In genomic region chr15:79245321-79245720, GRCm38 (mm10) we compare ENCODE assay signal across 24 mouse cellular contexts. TPM values are rescaled to one million over a fixed set of nuclear protein-coding genes. Genes with fewer than 3 reads are reported as not detected.
DNase-seq lines count a peak whose midpoint lies in the region; ATAC-seq and TF ChIP-seq lines count a peak whose summit lies in the region.
"Had no signal": no experiment of that assay in that cellular context is flagged by ENCODE, and none has a peak within 500 bp of the region (broad histone marks: within the 10 kb centered on the region; RNA-seq: fewer than 3 reads in every experiment).

No protein-coding gene starts in this region.

- DNase-seq in forebrain, embryonic 10.5 days (ENCODE audit: extremely low spot score, low spot score): no peak
- no peak for DNase-seq in heart, adult 18-20 months
- DNase-seq in hindbrain, embryonic 10.5 days (ENCODE audit: low spot score): no peak
- no peak for DNase-seq in lung, adult 2 months
- DNase-seq: adrenal gland, postnatal 36 days; B cell, adult 2 months; cerebellum, adult 11 months; cerebellum, adult 8-10 months; cerebellum, postnatal 14 days; embryo, embryonic 11 days; gastrocnemius, postnatal 14 days; kidney, adult 9 months had no signal

- TF ChIP-seq CTCF in lung, adult 2 months (IDR thresholded peaks at IDR 0.05; ENCODE audit: insufficient read depth, low read length): no peak

- no peak overlapping the region for H3K4me3 ChIP-seq in forebrain, embryonic 10.5 days
- H3K4me3 ChIP-seq in forebrain, embryonic 12.5 days (replicated peaks): no peak overlapping the region
- no peak overlapping the region for H3K4me3 ChIP-seq in heart, embryonic 13.5 days
- no peak overlapping the region for H3K4me3 ChIP-seq in hindbrain, embryonic 10.5 days
- no peak overlapping the region for H3K4me3 ChIP-seq in hindbrain, embryonic 16.5 days (ENCODE audit: low read length)
- no peak overlapping the region for H3K4me3 ChIP-seq in myocyte
- H3K4me3 ChIP-seq in lung, adult 2 months (replicated peaks; ENCODE audit: extremely low read depth, low read depth, low read length): no peak overlapping the region
- H3K4me3 ChIP-seq: embryonic facial prominence, embryonic 12.5 days had no signal

- H3K4me1 ChIP-seq in forebrain, embryonic 10.5 days: peaks cover 18% of the 10 kb centered on the region
- peaks cover 6% of the 10 kb centered on the region; the same call in 1 of the 2 replicates for H3K4me1 ChIP-seq in forebrain, embryonic 12.5 days
- peaks cover 27% of the 10 kb centered on the region for H3K4me1 ChIP-seq in heart, embryonic 13.5 days
- peaks cover 24% of the 10 kb centered on the region for H3K4me1 ChIP-seq in hindbrain, embryonic 10.5 days (replicated peaks)
- peaks cover 12% of the 10 kb centered on the region for H3K4me1 ChIP-seq in hindbrain, embryonic 16.5 days (ENCODE audit: control insufficient read depth, insufficient read depth, low read depth, low read length)
- H3K4me1 ChIP-seq in lung, adult 2 months (ENCODE audit: control insufficient read depth, insufficient read depth, low read length): 0 out of 2 replicates have a peak, but pooled peaks cover 2% of the 10 kb centered on the region
- H3K4me1 ChIP-seq: embryonic facial prominence, embryonic 12.5 days had no signal

- H3ac ChIP-seq in myocyte (ENCODE audit: control insufficient read depth, insufficient read length): no peak overlapping the region

- H3K9ac ChIP-seq in forebrain, embryonic 12.5 days: no peak overlapping the region
- H3K9ac ChIP-seq in heart, embryonic 13.5 days: no peak overlapping the region
- no peak overlapping the region for H3K9ac ChIP-seq in hindbrain, embryonic 16.5 days (ENCODE audit: low read depth, low read length)

- 0 out of 2 replicates have a peak overlapping the region, but pooled peaks have one; percentile 20 for H3K27ac ChIP-seq in forebrain, embryonic 10.5 days
- H3K27ac ChIP-seq in forebrain, embryonic 12.5 days: no peak overlapping the region
- peak overlapping the region; percentile 94; the same call in 1 of the 2 replicates for H3K27ac ChIP-seq in heart, embryonic 13.5 days (replicated peaks)
- H3K27ac ChIP-seq in hindbrain, embryonic 10.5 days: peak overlapping the region; percentile 64; the same call in 1 of the 2 replicates
- no peak overlapping the region for H3K27ac ChIP-seq in hindbrain, embryonic 16.5 days (ENCODE audit: low read depth, low read length)
- H3K27ac ChIP-seq: embryonic facial prominence, embryonic 12.5 days; hindbrain, postnatal 0 days had no signal

- peaks cover 83% of the 10 kb centered on the region for H3K36me3 ChIP-seq in forebrain, embryonic 10.5 days (replicated peaks)
- peaks cover 67% of the 10 kb centered on the region for H3K36me3 ChIP-seq in forebrain, embryonic 12.5 days (replicated peaks)
- peaks cover 72% of the 10 kb centered on the region for H3K36me3 ChIP-seq in heart, embryonic 13.5 days
- peaks cover 85% of the 10 kb centered on the region for H3K36me3 ChIP-seq in hindbrain, embryonic 10.5 days
- peaks cover 28% of the 10 kb centered on the region for H3K36me3 ChIP-seq in hindbrain, embryonic 16.5 days (ENCODE audit: control insufficient read depth, insufficient read depth, low read length)
- no peaks in the 10 kb centered on the region for H3K36me3 ChIP-seq in myocyte (ENCODE audit: control insufficient read depth, insufficient read depth)

- no peak for TF ChIP-seq POLR2A in myocyte (IDR thresholded peaks at IDR 0.05; ENCODE audit: insufficient read length, low read depth)
- TF ChIP-seq POLR2A in lung, adult 2 months (IDR thresholded peaks at IDR 0.05; ENCODE audit: borderline replicate concordance, extremely low read depth, low read depth, low read length): no peak

- H3K9me3 ChIP-seq in forebrain, embryonic 10.5 days: no peaks in the 10 kb centered on the region
- H3K9me3 ChIP-seq in forebrain, embryonic 12.5 days: no peaks in the 10 kb centered on the region
- H3K9me3 ChIP-seq in heart, embryonic 13.5 days: no peaks in the 10 kb centered on the region
- H3K9me3 ChIP-seq in hindbrain, embryonic 10.5 days: no peaks in the 10 kb centered on the region
- H3K9me3 ChIP-seq in hindbrain, embryonic 16.5 days (ENCODE audit: control insufficient read depth, low read length): no peaks in the 10 kb centered on the region
- H3K9me3 ChIP-seq: embryonic facial prominence, embryonic 12.5 days had no signal

- peaks cover 17% of the 10 kb centered on the region for H3K27me3 ChIP-seq in forebrain, embryonic 10.5 days (ENCODE audit: poor library complexity, severe bottlenecking)
- H3K27me3 ChIP-seq in forebrain, embryonic 12.5 days: peaks cover 2% of the 10 kb centered on the region; the same call in 1 of the 2 replicates
- H3K27me3 ChIP-seq in heart, embryonic 13.5 days (replicated peaks): 0 out of 2 replicates have a peak, but pooled peaks cover 3% of the 10 kb centered on the region
- H3K27me3 ChIP-seq in hindbrain, embryonic 10.5 days (ENCODE audit: insufficient read depth, poor library complexity, severe bottlenecking): peaks cover 16% of the 10 kb centered on the region; the same call in 1 of the 2 replicates
- no peaks in the 10 kb centered on the region for H3K27me3 ChIP-seq in hindbrain, embryonic 16.5 days (replicated peaks; ENCODE audit: control insufficient read depth, insufficient read depth, low read length)
- H3K27me3 ChIP-seq in myocyte (ENCODE audit: control insufficient read depth, insufficient read depth, insufficient read length): no peaks in the 10 kb centered on the region
- H3K27me3 ChIP-seq: embryonic facial prominence, embryonic 12.5 days had no signal

- ATAC-seq in forebrain, embryonic 12.5 days (ENCODE audit: low FRiP score): no peak
- no peak for ATAC-seq in heart, embryonic 13.5 days (ENCODE audit: extremely low read depth, insufficient number of reproducible peaks, low FRiP score, low TSS enrichment)
- ATAC-seq in hindbrain, embryonic 16.5 days: no peak
- ATAC-seq: CD4-positive, CD25-positive, alpha-beta regulatory T cell, adult 4 months; forebrain, embryonic 14.5 days; hindbrain, postnatal 0 days had no signal

- no peak overlapping the region for H3K4me2 ChIP-seq in forebrain, embryonic 12.5 days
- no peak overlapping the region for H3K4me2 ChIP-seq in heart, embryonic 13.5 days
- no peak overlapping the region for H3K4me2 ChIP-seq in hindbrain, embryonic 16.5 days (ENCODE audit: low read length)
- H3K4me2 ChIP-seq in myocyte (ENCODE audit: low read depth): peak overlapping the region; percentile 49
- H3K4me2 ChIP-seq: embryonic facial prominence, embryonic 12.5 days had no signal

- WGBS in forebrain, embryonic 10.5 days: 97% methylated on average over 3 of the region's 3 CpGs
- 94% methylated on average over 3 of the region's 3 CpGs for WGBS in forebrain, embryonic 12.5 days
- WGBS in heart, embryonic 13.5 days: 78% methylated on average over 3 of the region's 3 CpGs
- WGBS in hindbrain, embryonic 10.5 days: 92% methylated on average over 3 of the region's 3 CpGs
- WGBS in hindbrain, embryonic 16.5 days: 85% methylated on average over 3 of the region's 3 CpGs
- WGBS in lung, adult 2 months: 74% methylated on average over 3 of the region's 3 CpGs

- H3K79me2 ChIP-seq in myocyte (ENCODE audit: control insufficient read depth, insufficient read depth): no peaks in the 10 kb centered on the region

TF ChIP-seq in myocyte, 11 proteins besides CTCF, POLR2A, EP300 and RAD21 (continues in another document):
- TF ChIP-seq E2F4 (IDR thresholded peaks at IDR 0.05; ENCODE audit: insufficient read depth): no peak

RNA-seq across cellular contexts. Expression of gene Slc16a8, which starts 9.2 kb away (rescaled TPM):
- 0.15 TPM in 1 of 2 replicates, not detected in the other for polyA plus RNA-seq in forebrain, embryonic 10.5 days (2016; fragmentation: Nextera tagmentation; extraction: Ambion mirVana)
- 0.32 and 0.33 TPM in 2 replicates for polyA plus RNA-seq in forebrain, embryonic 12.5 days (2016; fragmentation: Nextera tagmentation; extraction: Ambion mirVana)
- polyA plus RNA-seq in heart, embryonic 13.5 days (2015; fragmentation: Nextera tagmentation; extraction: Ambion mirVana): 0.27 and 0.34 TPM in 2 replicates
- under 1 TPM; 0.50 to 0.64 TPM for total RNA-seq in heart, adult 18-20 months (2021)
- polyA plus RNA-seq in hindbrain, embryonic 10.5 days (2016; fragmentation: Nextera tagmentation; extraction: Ambion mirVana): 0.14 and 0.26 TPM in 2 replicates
- polyA plus RNA-seq in hindbrain, embryonic 16.5 days (2015; fragmentation: Nextera tagmentation; extraction: Ambion mirVana): 1.4 and 2.0 TPM in 2 replicates
- 0.25 TPM for polyA plus RNA-seq in myocyte (2012; fragmentation: generic; extraction: Trizol)
- polyA plus RNA-seq in lung, adult 2 months (2012; rRNA removed): 0.37 and 0.52 TPM in 2 replicates
- total RNA-seq: adrenal gland, adult 8-10 months; adrenal gland, postnatal 36 days; common myeloid progenitor, adult 5-6 weeks; G1E; hematopoietic stem cell, adult 5-6 weeks had no signal
- polyA plus RNA-seq: CD4-positive, CD25-positive, alpha-beta regulatory T cell, adult 4 months; G1E had no signal

RNA-seq across cellular contexts. Expression of gene Gm49486, which starts 16.1 kb away (rescaled TPM):
- 0.14 and 0.52 TPM in 2 replicates for polyA plus RNA-seq in forebrain, embryonic 10.5 days (2016; fragmentation: Nextera tagmentation; extraction: Ambion mirVana)
- 0.49 and 0.72 TPM in 2 replicates for polyA plus RNA-seq in forebrain, embryonic 12.5 days (2016; fragmentation: Nextera tagmentation; extraction: Ambion mirVana)
- polyA plus RNA-seq in heart, embryonic 13.5 days (2015; fragmentation: Nextera tagmentation; extraction: Ambion mirVana): 0.35 and 0.78 TPM in 2 replicates
- total RNA-seq in heart, adult 18-20 months (2021): 1 to 10 TPM; 1.2 to 1.3 TPM
- 0.14 and 0.21 TPM in 2 replicates for polyA plus RNA-seq in hindbrain, embryonic 10.5 days (2016; fragmentation: Nextera tagmentation; extraction: Ambion mirVana)
- polyA plus RNA-seq in hindbrain, embryonic 16.5 days (2015; fragmentation: Nextera tagmentation; extraction: Ambion mirVana): 0.87 and 1.1 TPM in 2 replicates
- polyA plus RNA-seq in myocyte (2012; fragmentation: generic; extraction: Trizol): 0.05 TPM
- 0.11 and 0.22 TPM in 2 replicates for polyA plus RNA-seq in lung, adult 2 months (2012; rRNA removed)
- total RNA-seq: adrenal gland, adult 8-10 months; common myeloid progenitor, adult 5-6 weeks; hematopoietic stem cell, adult 5-6 weeks had no signal
- polyA plus RNA-seq: G1E had no signal

RNA-seq across cellular contexts. Expression of gene Pick1, which starts 16.3 kb away (rescaled TPM):
- polyA plus RNA-seq in forebrain, embryonic 10.5 days (2016; fragmentation: Nextera tagmentation; extraction: Ambion mirVana): 47.8 and 50.5 TPM in 2 replicates
- polyA plus RNA-seq in forebrain, embryonic 12.5 days (2016; fragmentation: Nextera tagmentation; extraction: Ambion mirVana): 64.5 and 67.5 TPM in 2 replicates
- 32.4 and 33.4 TPM in 2 replicates for polyA plus RNA-seq in heart, embryonic 13.5 days (2015; fragmentation: Nextera tagmentation; extraction: Ambion mirVana)
- 10 to 100 TPM; 22.4 to 22.8 TPM for total RNA-seq in heart, adult 18-20 months (2021)
- polyA plus RNA-seq in hindbrain, embryonic 10.5 days (2016; fragmentation: Nextera tagmentation; extraction: Ambion mirVana): 45.0 and 47.8 TPM in 2 replicates
- polyA plus RNA-seq in hindbrain, embryonic 16.5 days (2015; fragmentation: Nextera tagmentation; extraction: Ambion mirVana): 99.1 and 100.0 TPM in 2 replicates
- 26.0 TPM for polyA plus RNA-seq in myocyte (2012; fragmentation: generic; extraction: Trizol)
- 21.2 and 25.9 TPM in 2 replicates for polyA plus RNA-seq in lung, adult 2 months (2012; rRNA removed)

RNA-seq across cellular contexts. Expression of gene Baiap2l2, which starts 40.0 kb away (rescaled TPM):
- polyA plus RNA-seq in forebrain, embryonic 10.5 days (2016; fragmentation: Nextera tagmentation; extraction: Ambion mirVana): 1.6 and 2.2 TPM in 2 replicates
- 0.96 and 1.4 TPM in 2 replicates for polyA plus RNA-seq in forebrain, embryonic 12.5 days (2016; fragmentation: Nextera tagmentation; extraction: Ambion mirVana)
- 10.6 and 12.4 TPM in 2 replicates for polyA plus RNA-seq in heart, embryonic 13.5 days (2015; fragmentation: Nextera tagmentation; extraction: Ambion mirVana)
- total RNA-seq in heart, adult 18-20 months (2021): under 1 TPM; 0.13 to 0.25 TPM
- 1.7 and 2.0 TPM in 2 replicates for polyA plus RNA-seq in hindbrain, embryonic 10.5 days (2016; fragmentation: Nextera tagmentation; extraction: Ambion mirVana)
- polyA plus RNA-seq in hindbrain, embryonic 16.5 days (2015; fragmentation: Nextera tagmentation; extraction: Ambion mirVana): 3.1 and 5.4 TPM in 2 replicates
- 1.7 TPM for polyA plus RNA-seq in myocyte (2012; fragmentation: generic; extraction: Trizol)
- 2.1 and 2.6 TPM in 2 replicates for polyA plus RNA-seq in lung, adult 2 months (2012; rRNA removed)
- total RNA-seq: adrenal gland, postnatal 36 days; common myeloid progenitor, adult 5-6 weeks; G1E had no signal
- polyA plus RNA-seq: CD4-positive, CD25-positive, alpha-beta regulatory T cell, adult 4 months; G1E had no signal

Comparison
In these comparisons a context has a peak if more than half of its experiments do, and no peak if none do; other contexts are left out.
1. H3K27ac ChIP-seq: peak in forebrain, embryonic 10.5 days (single experiment), heart, embryonic 13.5 days (single experiment) and hindbrain, embryonic 10.5 days (single experiment); none in forebrain, embryonic 12.5 days (single experiment) and hindbrain, embryonic 16.5 days (single experiment).